ENCODE assay signal across 9 mouse cellular contexts in the genomic region with DNA sequence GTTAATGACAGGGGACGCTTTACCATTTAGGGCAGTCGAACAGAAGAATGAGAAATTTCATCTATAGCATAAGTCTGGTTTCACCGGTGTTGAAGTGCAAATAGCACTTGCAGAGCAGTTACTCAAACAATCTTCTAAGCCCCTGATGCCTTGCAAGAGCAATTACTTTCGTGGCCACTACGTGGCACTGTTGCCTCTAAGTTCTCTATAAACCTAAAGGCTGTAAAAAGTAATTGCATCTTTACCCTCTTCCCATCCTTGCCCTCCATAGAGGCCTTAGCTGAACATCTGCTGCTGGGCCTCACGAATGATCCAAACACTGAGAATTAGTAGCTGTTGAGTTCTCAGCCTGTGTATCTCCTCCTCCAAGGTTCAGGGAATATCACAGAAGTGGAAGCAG. TPM values are rescaled to one million over a fixed set of nuclear protein-coding genes. Genes with fewer than 3 reads are reported as not detected.
A peak's percentile ranks its signal among the peaks of the same experiment; 100 is the strongest.
DNase-seq lines count a peak whose midpoint lies in the region; ATAC-seq and TF ChIP-seq lines count a peak whose summit lies in the region.
"Had no signal": no experiment of that assay in that cellular context is flagged by ENCODE, and none has a peak within 500 bp of the region (broad histone marks: within the 10 kb centered on the region; RNA-seq: fewer than 3 reads in every experiment).

No protein-coding gene starts in this region.

- peak; percentile 53 for ATAC-seq in cerebellum, adult (ENCODE audit: insufficient number of reproducible peaks, low FRiP score, low TSS enrichment)
- peak; percentile 64; the same call in 1 of the 2 replicates for ATAC-seq in forebrain, postnatal 0 days

- peak; percentile 51 for DNase-seq in gastrocnemius, postnatal 10 days
- DNase-seq in gastrocnemius, adult 8-10 months (ENCODE audit: low spot score in 2 of 2), result no peak
- DNase-seq in ES-E14 (ENCODE audit: low read depth, low spot score), result peak; percentile 73
- DNase-seq in forebrain, postnatal 0 days, result peak; percentile 87
- peak; percentile 58 for DNase-seq in layer of hippocampus, adult 11-12 months (ENCODE audit: low spot score)
- peak; percentile 50 for DNase-seq in lung, postnatal 25 days (ENCODE audit: low spot score)
- DNase-seq in right cerebral cortex, postnatal 25 days, result peak; percentile 64

- no peaks in the 10 kb centered on the region for H3K4me1 ChIP-seq in ES-E14 (ENCODE audit: control insufficient read depth in 2 of 2, insufficient read depth in 2 of 2, low read length in 2 of 2, poor library complexity in 1 of 2)
- no peaks in the 10 kb centered on the region for H3K4me1 ChIP-seq in forebrain, postnatal 0 days (ENCODE audit: insufficient read depth)

- no peak overlapping the region for H3K27ac ChIP-seq in ES-E14 (ENCODE audit: insufficient read depth, low read depth, low read length, poor library complexity, severe bottlenecking)
- H3K27ac ChIP-seq in forebrain, postnatal 0 days (ENCODE audit: low read depth, low read length), result no peak overlapping the region

- no peak overlapping the region for H3K4me3 ChIP-seq in ES-E14 (ENCODE audit: insufficient read depth in 1 of 2, low read depth in 1 of 2, low read length in 2 of 2, poor library complexity in 1 of 2, severe bottlenecking in 1 of 2)
- H3K4me3 ChIP-seq in forebrain, postnatal 0 days (ENCODE audit: low read depth, low read length), result no peak overlapping the region

- H3K36me3 ChIP-seq in ES-E14 (ENCODE audit: control insufficient read depth, insufficient read depth, low read length, poor library complexity, severe bottlenecking), result no peaks in the 10 kb centered on the region
- H3K36me3 ChIP-seq in forebrain, postnatal 0 days (ENCODE audit: insufficient read depth), result no peaks in the 10 kb centered on the region

- TF ChIP-seq CTCF in forebrain, postnatal 0 days (IDR thresholded peaks at IDR 0.05; ENCODE audit: low read depth), result peak; percentile 84

- WGBS in forebrain, postnatal 0 days, result 15% methylated on average over 6 of the region's 6 CpGs

- H3K9me3 ChIP-seq in ES-E14 (ENCODE audit: control insufficient read depth, insufficient read depth, low read depth, low read length), result no peaks in the 10 kb centered on the region
- no peaks in the 10 kb centered on the region for H3K9me3 ChIP-seq in forebrain, postnatal 0 days (ENCODE audit: low read length)

- H3K9ac ChIP-seq in ES-E14 (ENCODE audit: insufficient read depth, low read depth, low read length, poor library complexity, severe bottlenecking), result no peak overlapping the region
- no peak overlapping the region for H3K9ac ChIP-seq in forebrain, postnatal 0 days

- no peaks in the 10 kb centered on the region for H3K27me3 ChIP-seq in forebrain, postnatal 0 days (ENCODE audit: insufficient read depth, low read length)

- H3K4me2 ChIP-seq in forebrain, postnatal 0 days (ENCODE audit: low read depth), result no peak overlapping the region

- in situ Hi-C loops in ES-E14 (cut with MboI; ENCODE audit: low sequenced_read_pairs in 2 of 2, unreplicated experiment in 2 of 2), result loop anchor here (5.0 to 25.0 kb wide), 3 partner anchors 779 to 1054 kb away; no protein-coding TSS in a partner anchor

TF ChIP-seq in ES-E14, 5 proteins besides CTCF, POLR2A, EP300 and RAD21:
- TF ChIP-seq ZC3H11A (IDR thresholded peaks at IDR 0.05; ENCODE audit: borderline replicate concordance, low read depth, low read length), result peak; percentile 84; the same call in 1 of the 2 replicates
- TF ChIP-seq MAFK (IDR thresholded peaks at IDR 0.05; ENCODE audit: insufficient read depth, low read depth, low read length), result no peak
- no peak for TF ChIP-seq HCFC1 (IDR thresholded peaks at IDR 0.05; ENCODE audit: borderline replicate concordance, insufficient read depth, low read length)
- no peak for TF ChIP-seq ZNF384 (IDR thresholded peaks at IDR 0.05; ENCODE audit: low read depth, low read length)
- TF ChIP-seq CHD2 (IDR thresholded peaks at IDR 0.05; ENCODE audit: low read depth, low read length), result no peak

RNA-seq across cellular contexts. Expression of a gene that starts 28.7 kb away (rescaled TPM):
- total RNA-seq in gastrocnemius, postnatal 10 days (2021), result not detected
- not detected for total RNA-seq in gastrocnemius, adult 8-10 months (2022)
- not detected in 2 replicates for total RNA-seq in ES-E14 (2012; rRNA removed)
- total RNA-seq in forebrain, postnatal 0 days (2014; rRNA removed), result 0.08 TPM in 1 of 2 replicates, not detected in the other
- not detected in 2 replicates for polyA plus RNA-seq in forebrain, postnatal 0 days (2015; fragmentation: Nextera tagmentation; extraction: Ambion mirVana)
- polyA plus RNA-seq: liver, embryonic 16.5 days had no signal

RNA-seq across cellular contexts. Expression of a gene that starts 42.2 kb away (rescaled TPM):
- not detected for total RNA-seq in gastrocnemius, postnatal 10 days (2021)
- total RNA-seq in gastrocnemius, adult 8-10 months (2022), result not detected
- total RNA-seq in ES-E14 (2012; rRNA removed), result not detected in 2 replicates
- not detected in 2 replicates for total RNA-seq in forebrain, postnatal 0 days (2014; rRNA removed)
- not detected in 2 replicates for polyA plus RNA-seq in forebrain, postnatal 0 days (2015; fragmentation: Nextera tagmentation; extraction: Ambion mirVana)
- polyA plus RNA-seq: liver, embryonic 16.5 days had no signal

Comparison
In these comparisons a context has a peak if more than half of its experiments do, and no peak if none do; other contexts are left out.
1. DNase-seq: peak in gastrocnemius, postnatal 10 days (single experiment), ES-E14 (single experiment), forebrain, postnatal 0 days (single experiment), layer of hippocampus, adult 11-12 months (single experiment), lung, postnatal 25 days (single experiment) and right cerebral cortex, postnatal 25 days (single experiment); none in gastrocnemius, adult 8-10 months (0 of 2).